Mouse (Mus musculus): ENCODE results near the gene Sult2b1. TPM values are rescaled to one million over a fixed set of nuclear protein-coding genes. Genes with fewer than 3 reads are reported as not detected.

The Sult2b1 gene
- total and polyA plus RNA-seq, 2 experiments from 2014 or later, result 0.23 TPM; not detected in 1

GRCm38 (mm10) chr7:45705873-45706281 lies 78.6 kb downstream of the Sult2b1 start:
- peak overlapping the region; percentile 98 for H3K27ac ChIP-seq (ENCODE audit: low read depth)
- peak overlapping the region; percentile 92 for H3K9ac ChIP-seq (replicated peaks; ENCODE audit: low read depth, low read length)
- WGBS, result 2% methylated on average over 7 of the region's 7 CpGs
- ATAC-seq (ENCODE audit: insufficient read depth, low read depth) (peak; percentile 10; the same call in 1 of the 2 replicates), DNase-seq (ENCODE audit: low spot score) (peak; percentile 85)
- TF ChIP-seq CTCF (IDR thresholded peaks at IDR 0.05; ENCODE audit: low read depth), result no peak
- TF ChIP-seq EP300 (IDR thresholded peaks at IDR 0.05; ENCODE audit: low read depth), result no peak
- H3K4me2 ChIP-seq (ENCODE audit: low read depth, low read length), result peak overlapping the region; percentile 96
- H3K9me3 ChIP-seq (replicated peaks; ENCODE audit: control insufficient read depth, low read length), result no peaks in the 10 kb centered on the region
- H3K4me1 ChIP-seq (ENCODE audit: control insufficient read depth, insufficient read depth), result peaks cover 24% of the 10 kb centered on the region
- peaks cover 17% of the 10 kb centered on the region for H3K36me3 ChIP-seq (replicated peaks; ENCODE audit: control insufficient read depth, insufficient read depth, low read length)
- H3K4me3 ChIP-seq (ENCODE audit: low read depth, low read length), result peak overlapping the region; percentile 77
- H3K27me3 ChIP-seq (ENCODE audit: control insufficient read depth, insufficient read depth, low read length), result no peaks in the 10 kb centered on the region

GRCm38 (mm10) chr7:45705443-45705864 lies 79.0 kb downstream of the Sult2b1 start:
- TF ChIP-seq EP300 (IDR thresholded peaks at IDR 0.05; ENCODE audit: low read depth), result no peak
- TF ChIP-seq CTCF (IDR thresholded peaks at IDR 0.05; ENCODE audit: low read depth), result no peak
- Histone ChIP-seq H3K9ac (replicated peaks; ENCODE audit: low read depth, low read length) (peak overlapping the region; percentile 92), H3K27ac (ENCODE audit: low read depth) (peak overlapping the region; percentile 98), H3K9me3 (replicated peaks; ENCODE audit: control insufficient read depth, low read length) (no peaks in the 10 kb centered on the region), H3K4me1 (ENCODE audit: control insufficient read depth, insufficient read depth) (peaks cover 25% of the 10 kb centered on the region), H3K4me3 (ENCODE audit: low read depth, low read length) (peak overlapping the region; percentile 77), H3K36me3 (replicated peaks; ENCODE audit: control insufficient read depth, insufficient read depth, low read length) (peaks cover 12% of the 10 kb centered on the region), H3K27me3 (ENCODE audit: control insufficient read depth, insufficient read depth, low read length) (peaks cover 1% of the 10 kb centered on the region; the same call in 1 of the 2 replicates), H3K4me2 (ENCODE audit: low read depth, low read length) (peak overlapping the region; percentile 96)
- DNase-seq (ENCODE audit: low spot score) (no peak), ATAC-seq (ENCODE audit: insufficient read depth, low read depth) (no peak)
- under 1% methylated on average over 21 of the region's 21 CpGs for WGBS

DNA sequence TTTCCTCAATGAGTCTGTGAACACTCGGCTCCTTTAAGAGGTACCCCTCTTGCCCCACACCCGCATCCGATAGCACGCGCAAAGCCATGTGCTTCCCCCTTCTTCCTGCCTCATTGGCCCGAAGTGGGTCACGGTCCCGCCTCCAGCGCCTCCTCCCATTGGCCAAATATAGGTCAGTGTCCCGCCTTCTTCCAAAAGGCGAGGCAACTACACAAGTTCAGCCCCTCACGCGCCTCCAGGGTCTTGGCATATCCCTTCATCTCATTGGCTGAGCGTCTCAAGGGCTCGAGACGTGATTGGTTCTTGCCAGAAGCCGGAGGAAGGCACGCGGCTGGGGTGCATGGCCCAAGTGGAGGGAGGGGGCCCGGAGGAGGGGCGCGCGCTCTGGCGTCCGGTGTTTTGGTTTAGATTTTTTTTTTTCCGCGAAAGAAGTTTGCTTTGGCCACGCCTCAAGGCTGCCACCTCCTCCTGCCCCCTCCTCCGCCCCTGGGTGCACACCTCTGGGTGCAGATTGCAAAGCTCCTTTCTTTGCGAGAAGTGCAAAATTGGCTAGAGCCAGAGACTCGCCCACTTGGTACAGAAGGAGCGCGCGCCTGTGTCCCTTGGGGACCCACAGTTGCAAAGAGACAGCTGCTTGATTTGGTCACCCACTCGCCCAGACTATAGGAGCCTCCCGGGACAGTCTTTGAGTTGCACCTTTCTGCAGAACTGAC lies 79.6 kb downstream of the Sult2b1 start, which contains the start of gene Dbp:
Gene Dbp, plus strand, starts transcription at position 359 of the 713 bp plus-strand sequence.
- ATAC-seq (ENCODE audit: insufficient read depth, low read depth) (peak; percentile 83), DNase-seq (ENCODE audit: low spot score) (peak; percentile 98)
- no peaks in the 10 kb centered on the region for H3K9me3 ChIP-seq (replicated peaks; ENCODE audit: control insufficient read depth, low read length)
- peaks cover 7% of the 10 kb centered on the region; the same call in 1 of the 2 replicates for H3K36me3 ChIP-seq (replicated peaks; ENCODE audit: control insufficient read depth, insufficient read depth, low read length)
- peak within 1 kb of the TSS; percentile 77 for H3K4me3 ChIP-seq (ENCODE audit: low read depth, low read length)
- peak within 1 kb of the TSS; percentile 92 for H3K9ac ChIP-seq (replicated peaks; ENCODE audit: low read depth, low read length)
- H3K27ac ChIP-seq (ENCODE audit: low read depth), result peak within 1 kb of the TSS; percentile 98
- peaks cover 31% of the 10 kb centered on the region for H3K4me1 ChIP-seq (ENCODE audit: control insufficient read depth, insufficient read depth)
- peak within 1 kb of the TSS; percentile 96 for H3K4me2 ChIP-seq (ENCODE audit: low read depth, low read length)
- H3K27me3 ChIP-seq (ENCODE audit: control insufficient read depth, insufficient read depth, low read length), result peaks cover 7% of the 10 kb centered on the region
- WGBS, result under 1% methylated on average over 33 of the region's 36 CpGs
- TF ChIP-seq CTCF (IDR thresholded peaks at IDR 0.05; ENCODE audit: low read depth) (no peak), EP300 (IDR thresholded peaks at IDR 0.05; ENCODE audit: low read depth) (peak; percentile 89)

GRCm38 (mm10) chr7:45704046-45704559 lies 80.4 kb downstream of the Sult2b1 start:
- peaks cover 35% of the 10 kb centered on the region for H3K4me1 ChIP-seq (ENCODE audit: control insufficient read depth, insufficient read depth)
- TF ChIP-seq EP300 (IDR thresholded peaks at IDR 0.05; ENCODE audit: low read depth), result no peak
- no peak for TF ChIP-seq CTCF (IDR thresholded peaks at IDR 0.05; ENCODE audit: low read depth)
- peak overlapping the region; percentile 77 for H3K4me3 ChIP-seq (ENCODE audit: low read depth, low read length)
- WGBS, result 1% methylated on average over 13 of the region's 13 CpGs
- H3K27ac ChIP-seq (ENCODE audit: low read depth), result peak overlapping the region; percentile 93
- DNase-seq (ENCODE audit: low spot score) (peak; percentile 87), ATAC-seq (ENCODE audit: insufficient read depth, low read depth) (peak; percentile 57)
- peak overlapping the region; percentile 64 for H3K9ac ChIP-seq (replicated peaks; ENCODE audit: low read depth, low read length)
- H3K9me3 ChIP-seq (replicated peaks; ENCODE audit: control insufficient read depth, low read length), result no peaks in the 10 kb centered on the region
- H3K36me3 ChIP-seq (replicated peaks; ENCODE audit: control insufficient read depth, insufficient read depth, low read length), result no peaks in the 10 kb centered on the region
- H3K27me3 ChIP-seq (ENCODE audit: control insufficient read depth, insufficient read depth, low read length), result peaks cover 14% of the 10 kb centered on the region
- peak overlapping the region; percentile 96 for H3K4me2 ChIP-seq (ENCODE audit: low read depth, low read length)

DNA sequence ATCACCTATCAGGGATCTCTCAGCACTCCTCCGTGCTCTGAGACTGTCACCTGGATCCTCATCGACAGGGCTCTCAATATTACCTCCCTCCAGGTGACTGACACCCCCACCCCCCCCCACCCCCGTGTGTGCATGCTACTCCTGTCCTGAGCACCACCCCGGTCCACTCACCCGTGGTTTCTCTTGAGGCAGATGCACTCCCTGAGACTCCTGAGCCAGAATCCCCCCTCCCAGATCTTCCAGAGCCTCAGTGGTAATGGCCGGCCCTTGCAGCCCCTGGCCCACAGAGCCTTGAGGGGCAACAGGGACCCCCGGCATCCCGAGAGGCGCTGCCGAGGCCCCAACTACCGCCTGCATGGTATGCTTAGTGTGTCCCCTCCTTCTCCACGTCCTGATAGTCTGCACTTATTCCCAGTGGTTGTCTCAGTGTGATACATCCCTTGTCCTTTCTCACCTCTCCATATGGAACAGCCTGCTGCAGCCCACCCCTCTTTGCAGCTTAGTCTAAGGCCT lies 80.9 kb downstream of the Sult2b1 start:
- WGBS, result 36% methylated on average over 12 of the region's 12 CpGs
- Histone ChIP-seq H3K4me1 (ENCODE audit: control insufficient read depth, insufficient read depth) (peaks cover 32% of the 10 kb centered on the region), H3K4me3 (ENCODE audit: low read depth, low read length) (peak overlapping the region; percentile 77), H3K4me2 (ENCODE audit: low read depth, low read length) (peak overlapping the region; percentile 96), H3K9ac (replicated peaks; ENCODE audit: low read depth, low read length) (peak overlapping the region; percentile 64; the same call in 1 of the 2 replicates), H3K27ac (ENCODE audit: low read depth) (peak overlapping the region; percentile 93), H3K27me3 (ENCODE audit: control insufficient read depth, insufficient read depth, low read length) (peaks cover 20% of the 10 kb centered on the region), H3K9me3 (replicated peaks; ENCODE audit: control insufficient read depth, low read length) (no peaks in the 10 kb centered on the region), H3K36me3 (replicated peaks; ENCODE audit: control insufficient read depth, insufficient read depth, low read length) (no peaks in the 10 kb centered on the region)
- ATAC-seq (ENCODE audit: insufficient read depth, low read depth) (no peak), DNase-seq (ENCODE audit: low spot score) (no peak)
- TF ChIP-seq CTCF (IDR thresholded peaks at IDR 0.05; ENCODE audit: low read depth) (no peak), EP300 (IDR thresholded peaks at IDR 0.05; ENCODE audit: low read depth) (no peak)

Measured in heart, postnatal 0 days (tissue).